9 mouse cellular contexts compared by ENCODE assay signal in the genomic region with DNA sequence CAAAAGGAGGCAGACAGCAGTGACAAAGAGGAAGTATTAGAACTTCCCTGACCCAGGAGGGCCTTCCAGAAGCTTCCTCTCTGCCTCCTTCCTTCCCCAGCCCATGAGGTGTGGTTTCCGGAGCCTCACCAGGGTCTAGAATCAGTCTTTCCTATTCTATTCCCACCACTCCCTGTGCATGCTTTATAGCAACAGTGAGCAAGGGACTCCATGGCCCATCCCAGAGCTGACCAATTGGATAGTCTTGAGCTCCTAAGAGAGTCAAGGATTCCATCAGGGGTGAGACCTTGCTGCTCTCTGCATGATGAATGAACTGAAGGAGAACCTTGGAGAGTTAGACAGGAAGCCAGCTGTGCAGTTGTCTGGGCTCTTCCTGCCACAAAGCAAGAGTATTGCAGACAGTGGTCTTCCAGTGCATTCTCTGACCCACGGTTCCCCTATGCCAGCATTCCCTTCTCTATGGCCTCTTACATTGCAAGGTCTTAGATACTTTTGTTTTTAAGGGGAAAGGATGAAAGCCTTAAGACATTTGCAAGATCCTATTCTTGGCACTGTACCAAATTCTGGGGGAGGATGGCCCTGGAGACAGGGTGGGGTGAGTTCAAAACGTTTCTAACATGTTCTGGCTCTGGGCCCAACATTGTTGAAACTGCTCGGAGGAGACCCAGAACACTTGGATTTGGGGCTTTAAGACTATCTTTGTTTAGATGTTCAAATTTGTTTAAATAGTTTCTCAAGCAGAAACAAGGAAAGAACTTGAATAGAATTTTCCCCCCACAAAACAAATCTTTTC. TPM values are rescaled to one million over a fixed set of nuclear protein-coding genes. Genes with fewer than 3 reads are reported as not detected.
A peak's percentile ranks its signal among the peaks of the same experiment; 100 is the strongest.
DNase-seq lines count a peak whose midpoint lies in the region; ATAC-seq and TF ChIP-seq lines count a peak whose summit lies in the region.
"Had no signal": no experiment of that assay in that cellular context is flagged by ENCODE, and none has a peak within 500 bp of the region (broad histone marks: within the 10 kb centered on the region; RNA-seq: fewer than 3 reads in every experiment).

No protein-coding gene starts in this region.

- DNase-seq in limb, embryonic 14.5 days (ENCODE audit: low spot score): peak; percentile 70
- DNase-seq in limb, embryonic 10.5 days (ENCODE audit: low spot score): no peak
- DNase-seq in heart, adult 8-10 months (ENCODE audit: low spot score): peak; percentile 84
- peak; percentile 47 to 57 for DNase-seq in kidney, postnatal 36 days
- DNase-seq in cerebellum, adult 18-20 months: no peak
- DNase-seq in thymus, postnatal 14 days: no peak

- no peaks in the 10 kb centered on the region for H3K36me3 ChIP-seq in limb, embryonic 14.5 days (ENCODE audit: control insufficient read depth, insufficient read depth, low read length)
- H3K36me3 ChIP-seq in limb, embryonic 10.5 days: no peaks in the 10 kb centered on the region
- H3K36me3 ChIP-seq in stomach, embryonic 14.5 days (ENCODE audit: control insufficient read depth, insufficient read depth, low read length): no peaks in the 10 kb centered on the region
- no peaks in the 10 kb centered on the region for H3K36me3 ChIP-seq in forebrain, embryonic 16.5 days (ENCODE audit: control insufficient read depth, insufficient read depth)

- H3K27me3 ChIP-seq in limb, embryonic 14.5 days (ENCODE audit: control insufficient read depth, insufficient read depth, low read length): no peaks in the 10 kb centered on the region
- no peaks in the 10 kb centered on the region for H3K27me3 ChIP-seq in limb, embryonic 10.5 days (ENCODE audit: low read depth, poor library complexity, severe bottlenecking)
- no peaks in the 10 kb centered on the region for H3K27me3 ChIP-seq in stomach, embryonic 14.5 days (ENCODE audit: control insufficient read depth, insufficient read depth, low read length)
- H3K27me3 ChIP-seq in forebrain, embryonic 16.5 days (replicated peaks; ENCODE audit: control insufficient read depth, insufficient read depth, low read length): no peaks in the 10 kb centered on the region
- H3K27me3 ChIP-seq: CH12.LX had no signal

- H3K4me1 ChIP-seq in limb, embryonic 14.5 days (ENCODE audit: control insufficient read depth, insufficient read depth, low read length): peaks cover 23% of the 10 kb centered on the region
- H3K4me1 ChIP-seq in limb, embryonic 10.5 days: peaks cover 21% of the 10 kb centered on the region
- peaks cover 23% of the 10 kb centered on the region for H3K4me1 ChIP-seq in stomach, embryonic 14.5 days (ENCODE audit: control insufficient read depth, insufficient read depth, low read length)
- peaks cover 14% of the 10 kb centered on the region for H3K4me1 ChIP-seq in forebrain, embryonic 16.5 days (replicated peaks; ENCODE audit: control insufficient read depth, insufficient read depth, low read length)

- no peak overlapping the region for H3K4me3 ChIP-seq in limb, embryonic 14.5 days (replicated peaks; ENCODE audit: low read length)
- no peak overlapping the region for H3K4me3 ChIP-seq in limb, embryonic 10.5 days
- no peak overlapping the region for H3K4me3 ChIP-seq in stomach, embryonic 14.5 days (ENCODE audit: low read depth, low read length)
- no peak overlapping the region for H3K4me3 ChIP-seq in forebrain, embryonic 16.5 days (replicated peaks; ENCODE audit: low read length)

- no peak for TF ChIP-seq POLR2A in limb, embryonic 14.5 days (IDR thresholded peaks at IDR 0.05; ENCODE audit: borderline replicate concordance, extremely low read depth, insufficient read depth, insufficient read length)

- H3K9me3 ChIP-seq in limb, embryonic 14.5 days (ENCODE audit: control insufficient read depth, low read length): no peaks in the 10 kb centered on the region
- no peaks in the 10 kb centered on the region for H3K9me3 ChIP-seq in limb, embryonic 10.5 days (replicated peaks)
- H3K9me3 ChIP-seq in stomach, embryonic 14.5 days (ENCODE audit: control insufficient read depth, low read depth, low read length): no peaks in the 10 kb centered on the region
- no peaks in the 10 kb centered on the region for H3K9me3 ChIP-seq in forebrain, embryonic 16.5 days (ENCODE audit: control insufficient read depth, low read length)

- peak; percentile 52 for ATAC-seq in limb, embryonic 14.5 days (ENCODE audit: low FRiP score, low read depth)
- peak; percentile 21; the same call in 1 of the 2 replicates for ATAC-seq in stomach, embryonic 14.5 days (ENCODE audit: insufficient number of reproducible peaks, insufficient read depth, low FRiP score, low read depth)
- no peak for ATAC-seq in forebrain, embryonic 16.5 days

- H3K4me2 ChIP-seq in limb, embryonic 14.5 days (replicated peaks; ENCODE audit: low read depth, low read length, severe bottlenecking): no peak overlapping the region
- H3K4me2 ChIP-seq in stomach, embryonic 14.5 days (replicated peaks; ENCODE audit: low read depth, low read length): no peak overlapping the region
- H3K4me2 ChIP-seq in forebrain, embryonic 16.5 days (ENCODE audit: low read length): no peak overlapping the region

- no peak overlapping the region for H3K27ac ChIP-seq in limb, embryonic 14.5 days (replicated peaks; ENCODE audit: low read depth, low read length)
- H3K27ac ChIP-seq in limb, embryonic 10.5 days: no peak overlapping the region
- peak overlapping the region; percentile 88 for H3K27ac ChIP-seq in stomach, embryonic 14.5 days (ENCODE audit: low read length)
- no peak overlapping the region for H3K27ac ChIP-seq in forebrain, embryonic 16.5 days (ENCODE audit: low read length)

- 51% methylated on average over 4 of the region's 4 CpGs for WGBS in limb, embryonic 14.5 days
- 81% methylated on average over 4 of the region's 4 CpGs for WGBS in limb, embryonic 10.5 days
- 35% methylated on average over 4 of the region's 4 CpGs for WGBS in stomach, embryonic 14.5 days
- WGBS in forebrain, embryonic 16.5 days: 39% methylated on average over 4 of the region's 4 CpGs

- H3K9ac ChIP-seq in limb, embryonic 14.5 days (ENCODE audit: low read depth, low read length, severe bottlenecking): no peak overlapping the region
- no peak overlapping the region for H3K9ac ChIP-seq in stomach, embryonic 14.5 days (replicated peaks; ENCODE audit: low read depth, low read length)
- H3K9ac ChIP-seq in forebrain, embryonic 16.5 days (replicated peaks; ENCODE audit: low read depth, low read length): no peak overlapping the region

RNA-seq across cellular contexts. Expression of a gene that starts 17.4 kb away (rescaled TPM):
- 87.3 and 105 TPM in 2 replicates for polyA plus RNA-seq in limb, embryonic 14.5 days (2012; rRNA removed)
- polyA plus RNA-seq in limb, embryonic 14.5 days (2014; fragmentation: Nextera tagmentation; extraction: Ambion mirVana): 107 and 112 TPM in 2 replicates
- polyA plus RNA-seq in limb, embryonic 10.5 days (2016; fragmentation: Nextera tagmentation; extraction: Ambion mirVana): 98.5 TPM in 2 replicates
- total RNA-seq in heart, adult 8-10 months (2022): 10 to 100 TPM; 17.5 to 19.7 (median 18.4) TPM
- 81.2 and 90.5 TPM in 2 replicates for polyA plus RNA-seq in stomach, embryonic 14.5 days (2014; fragmentation: Nextera tagmentation; extraction: Ambion mirVana)
- polyA plus RNA-seq in forebrain, embryonic 16.5 days (2015; fragmentation: Nextera tagmentation; extraction: Ambion mirVana): 28.4 and 39.7 TPM in 2 replicates

Comparison
In these comparisons a context has a peak if more than half of its experiments do, and no peak if none do; other contexts are left out.
1. DNase-seq: peak in limb, embryonic 14.5 days (single experiment), heart, adult 8-10 months (single experiment) and kidney, postnatal 36 days (2 of 2); none in limb, embryonic 10.5 days (single experiment), cerebellum, adult 18-20 months (0 of 2) and thymus, postnatal 14 days (single experiment).